Mouse (Mus musculus) hematopoietic multipotent progenitor cell, adult 10-12 weeks (in vitro differentiated cells): ENCODE data around the gene Gm9780. TPM values are rescaled to one million over a fixed set of nuclear protein-coding genes. Genes with fewer than 3 reads are reported as not detected.

ENCODE experiments used
- polyA plus RNA-seq: library from polyadenylated mRNA; stranded (reverse); fragments of >175 nt; gene quantifications from 2 replicates; pipeline ENCODE4 v1.2.3, GENCODE M21; 2012; ENCODE audit warnings: low replicate concordance

Gm9780 gene
- polyA plus RNA-seq: 0.63 TPM in 1 of 2 replicates, not detected in the other

GRCm38 (mm10) chr14:26042611-26043010, at the start of gene Gm9780:
Gm9780 (minus strand) TSS chr14:26042711.

GRCm38 (mm10) chr14:26081997-26082396, 39.5 kb upstream of the Gm9780 start, which contains the start of gene Cphx3:
Cphx3 (plus strand) TSS chr14:26082297.

GRCm38 (mm10) chr14:26081216-26081615, 38.7 kb upstream of the Gm9780 start, which contains the start of gene Cphx2:
Cphx2 (plus strand) TSS chr14:26081516.

GRCm38 (mm10) chr14:26067325-26067633, 24.8 kb upstream of the Gm9780 start, which contains the start of gene Tmem254c:
Tmem254c (minus strand) TSS chr14:26067355.

DNA sequence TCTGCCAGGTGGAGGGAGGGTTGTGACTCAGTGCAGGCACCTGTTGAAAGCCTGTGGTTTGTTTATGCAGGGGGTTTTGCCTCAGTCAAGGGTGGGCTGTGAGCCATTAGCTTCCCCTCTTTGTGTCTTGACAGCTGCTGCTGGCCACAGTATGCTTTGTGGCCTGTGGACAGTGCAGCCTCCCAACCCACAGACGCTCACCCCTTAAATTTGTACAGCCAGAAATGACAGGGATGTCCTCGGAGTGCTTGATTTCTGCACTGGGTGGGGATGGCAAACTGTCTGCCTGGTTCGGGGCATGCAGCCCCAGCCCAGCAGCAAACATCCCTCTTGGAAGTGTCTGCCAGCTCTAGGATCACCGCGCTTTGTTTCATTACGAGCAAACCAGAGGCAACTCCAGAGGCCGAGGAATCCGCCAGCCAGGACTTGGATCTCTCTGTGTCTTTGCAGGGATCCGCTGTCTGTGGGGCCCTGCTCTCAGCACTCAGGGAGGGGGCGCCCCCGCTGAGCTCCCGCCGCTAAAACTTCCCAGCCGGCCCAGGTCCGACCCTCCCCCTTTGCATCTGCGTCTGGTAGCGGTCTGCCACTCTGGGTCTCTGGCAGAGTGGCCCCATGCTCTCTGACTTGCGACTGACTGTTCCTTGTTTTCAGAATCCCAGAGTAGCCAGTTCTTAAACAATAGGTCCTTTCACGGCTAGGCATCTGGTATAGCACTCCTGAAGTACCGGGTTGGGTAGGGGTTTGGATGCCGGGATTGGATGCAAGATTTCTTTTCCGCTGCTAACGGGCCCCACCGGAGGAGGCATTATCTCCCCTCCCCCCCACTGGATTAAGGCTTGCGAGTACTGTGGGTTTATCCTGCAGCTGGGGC, 63.9 kb downstream of the Gm9780 start, which contains the start of gene Duxbl1:
Gene Duxbl1, plus strand, starts transcription at position 207 of the 871 bp plus-strand sequence.

Other genes with a start within 250 kb of the Gm9780 start
- 147 and 456 TPM in 2 replicates for gene Anxa11, start 200.6 kb downstream of the Gm9780 start, polyA plus RNA-seq
- not detected in 2 replicates for gene Plac9a, start 139.6 kb downstream of the Gm9780 start, polyA plus RNA-seq
- 3.9 TPM in 1 of 2 replicates, not detected in the other for gene Tmem254a, start 115.0 kb downstream of the Gm9780 start, polyA plus RNA-seq
- gene Cphx1, start 104.4 kb downstream of the Gm9780 start, polyA plus RNA-seq: not detected in 2 replicates
- gene Duxbl1, start 64.1 kb downstream of the Gm9780 start, polyA plus RNA-seq: not detected in 2 replicates
- 4.9 and 11.4 TPM in 2 replicates for gene Tmem254c, start 24.6 kb upstream of the Gm9780 start, polyA plus RNA-seq
- gene Cphx2, start 38.8 kb upstream of the Gm9780 start, polyA plus RNA-seq: not detected in 2 replicates
- gene Cphx3, start 39.6 kb upstream of the Gm9780 start, polyA plus RNA-seq: not detected in 2 replicates
- 0.09 TPM in 1 of 2 replicates, not detected in the other for gene Duxbl2, start 75.6 kb upstream of the Gm9780 start, polyA plus RNA-seq
- not detected in 2 replicates for gene Plac9b, start 139.8 kb upstream of the Gm9780 start, polyA plus RNA-seq
- gene Tmem254b, start 164.3 kb upstream of the Gm9780 start, polyA plus RNA-seq: 0.10 and 3.3 TPM in 2 replicates
- gene Duxbl3, start 215.3 kb upstream of the Gm9780 start, polyA plus RNA-seq: not detected in 2 replicates